22 mouse cellular contexts compared by ENCODE assay signal in the genomic region with DNA sequence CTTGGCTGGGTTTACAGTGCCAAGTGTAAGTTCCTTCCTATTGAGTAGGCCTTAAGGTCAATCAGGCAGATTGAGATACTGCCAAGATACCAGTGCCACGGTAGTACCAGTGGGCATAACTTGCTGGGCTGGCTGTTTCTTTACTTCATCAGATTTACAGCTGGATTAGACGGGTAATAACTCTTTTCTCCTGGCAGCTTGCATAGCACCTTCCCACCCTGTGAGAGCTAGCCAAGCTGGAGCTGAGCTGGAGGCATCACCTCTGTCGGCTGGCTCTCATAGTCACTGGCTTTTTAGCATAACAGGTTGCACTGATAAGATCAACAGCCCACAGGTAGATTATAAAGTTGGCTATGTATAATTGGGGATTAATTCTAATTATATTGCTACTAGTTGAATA.
A peak's percentile ranks its signal among the peaks of the same experiment; 100 is the strongest.
DNase-seq lines count a peak whose midpoint lies in the region; ATAC-seq and TF ChIP-seq lines count a peak whose summit lies in the region.
"Had no signal": no experiment of that assay in that cellular context is flagged by ENCODE, and none has a peak within 500 bp of the region (broad histone marks: within the 10 kb centered on the region; RNA-seq: fewer than 3 reads in every experiment).

No protein-coding gene starts in this region.

- no peaks in the 10 kb centered on the region for H3K9me3 ChIP-seq in kidney, embryonic 16.5 days (ENCODE audit: low read length)
- no peaks in the 10 kb centered on the region for H3K9me3 ChIP-seq in midbrain, postnatal 0 days (ENCODE audit: low read length)

- H3K27me3 ChIP-seq in kidney, adult 2 months (replicated peaks; ENCODE audit: control insufficient read depth, insufficient read depth, low read length): no peaks in the 10 kb centered on the region
- H3K27me3 ChIP-seq in kidney, embryonic 16.5 days (ENCODE audit: insufficient read depth, low read length): no peaks in the 10 kb centered on the region
- no peaks in the 10 kb centered on the region for H3K27me3 ChIP-seq in midbrain, postnatal 0 days (ENCODE audit: insufficient read depth, low read length)
- H3K27me3 ChIP-seq: CH12.LX, Patski had no signal

- no peak for TF ChIP-seq CTCF in kidney, adult 2 months (conservative IDR thresholded peaks at IDR 0.05; ENCODE audit: insufficient read depth, insufficient read length, low read depth, low read length)
- TF ChIP-seq CTCF in midbrain, postnatal 0 days (IDR thresholded peaks at IDR 0.05): no peak

- ATAC-seq in kidney, embryonic 16.5 days (ENCODE audit: low FRiP score, low TSS enrichment): no peak
- ATAC-seq in midbrain, postnatal 0 days (ENCODE audit: low FRiP score): no peak
- ATAC-seq: activated CD4-positive, CD25-positive, alpha-beta regulatory T cell, adult 4 months; CD4-positive, CD25-positive, alpha-beta regulatory T cell, adult 4 months; Patski had no signal

- TF ChIP-seq POLR2A in kidney, adult 2 months (IDR thresholded peaks at IDR 0.05; ENCODE audit: low read depth, low read length): no peak

- no peak overlapping the region for H3K4me2 ChIP-seq in kidney, embryonic 16.5 days (replicated peaks; ENCODE audit: low read depth, low read length)
- no peak overlapping the region for H3K4me2 ChIP-seq in midbrain, postnatal 0 days (ENCODE audit: low read depth, low read length, poor library complexity, severe bottlenecking)

- H3K4me1 ChIP-seq in kidney, adult 2 months (ENCODE audit: control insufficient read depth, insufficient read depth, low read length): no peaks in the 10 kb centered on the region
- H3K4me1 ChIP-seq in kidney, embryonic 16.5 days (ENCODE audit: insufficient read depth, low read length): no peaks in the 10 kb centered on the region
- no peaks in the 10 kb centered on the region for H3K4me1 ChIP-seq in midbrain, postnatal 0 days (ENCODE audit: insufficient read depth, low read length)

- DNase-seq in kidney, adult 2 months: peak; percentile 4
- no peak for DNase-seq in kidney, postnatal 4 days
- DNase-seq in kidney, adult 9 months: peak; percentile 2
- peak; percentile 68 for DNase-seq in fat pad, adult 2 months (ENCODE audit: extremely low read depth, low read depth, low spot score)
- DNase-seq in gonadal fat pad, adult 2 months (ENCODE audit: low read depth): peak; percentile 83
- DNase-seq in midbrain, postnatal 0 days (ENCODE audit: low spot score): no peak
- DNase-seq in ovary, adult 18-20 months (ENCODE audit: low spot score): no peak
- DNase-seq: adrenal gland, adult 2 months; adrenal gland, adult 8-10 months; adrenal gland, postnatal 10 days; adrenal gland, postnatal 14 days; adrenal gland, postnatal 25 days; adrenal gland, postnatal 36 days; B cell, adult 2 months; cerebellum, adult 11 months; cerebellum, adult 11-12 months had no signal

- no peaks in the 10 kb centered on the region for H3K36me3 ChIP-seq in kidney, adult 2 months (ENCODE audit: control insufficient read depth, insufficient read depth, low read length)
- no peaks in the 10 kb centered on the region for H3K36me3 ChIP-seq in kidney, embryonic 16.5 days (ENCODE audit: insufficient read depth, low read length)
- no peaks in the 10 kb centered on the region for H3K36me3 ChIP-seq in midbrain, postnatal 0 days (ENCODE audit: insufficient read depth, low read length)
- H3K36me3 ChIP-seq: G1E had no signal

- WGBS in kidney, adult 2 months: 63% methylated on average over 3 of the region's 3 CpGs
- 53% methylated on average over 3 of the region's 3 CpGs for WGBS in kidney, embryonic 16.5 days
- WGBS in midbrain, postnatal 0 days: 75% methylated on average over 3 of the region's 3 CpGs

- no peak overlapping the region for H3K4me3 ChIP-seq in kidney, adult 2 months (ENCODE audit: insufficient read depth, low read depth, low read length)
- H3K4me3 ChIP-seq in kidney, embryonic 16.5 days (ENCODE audit: low read length): no peak overlapping the region
- no peak overlapping the region for H3K4me3 ChIP-seq in midbrain, postnatal 0 days (ENCODE audit: low read depth, low read length)

- no peak overlapping the region for H3K27ac ChIP-seq in kidney, adult 2 months (ENCODE audit: insufficient read depth, low read depth, low read length)
- H3K27ac ChIP-seq in kidney, embryonic 16.5 days (ENCODE audit: low read length): no peak overlapping the region
- H3K27ac ChIP-seq in midbrain, postnatal 0 days (ENCODE audit: low read depth, low read length): no peak overlapping the region

- no peak overlapping the region for H3K9ac ChIP-seq in kidney, embryonic 16.5 days (replicated peaks; ENCODE audit: low read length)
- H3K9ac ChIP-seq in midbrain, postnatal 0 days (replicated peaks; ENCODE audit: low read length, poor library complexity, severe bottlenecking): no peak overlapping the region

Comparison
In these comparisons a context has a peak if more than half of its experiments do, and no peak if none do; other contexts are left out.
1. DNase-seq: peak in kidney, adult 2 months (single experiment), kidney, adult 9 months (single experiment), fat pad, adult 2 months (single experiment) and gonadal fat pad, adult 2 months (single experiment); none in kidney, postnatal 4 days (0 of 2), midbrain, postnatal 0 days (single experiment) and ovary, adult 18-20 months (single experiment).